Mouse (Mus musculus) adrenal gland, postnatal 36 days (tissue): ENCODE measurements around the gene Tnfaip1. TPM values are rescaled to one million over a fixed set of nuclear protein-coding genes. Genes with fewer than 3 reads are reported as not detected.
"Not testable (repeated sequence)": the region's sequence is repeated elsewhere in the genome, so short reads cannot be mapped to it uniquely, and the experiment has no call there.

Source experiments
- DNase-seq, 2 experiments: peaks; one replicate each; pipeline ENCODE4 v3.0.0; 2021; ENCODE audit warnings: mixed read lengths in 1 of 2
- long read RNA-seq, 2 experiments: library from polyadenylated mRNA; stranded (forward); transcript quantifications; one replicate each; pipeline ENCODE4 v2.0.0; 2021; ENCODE audit warnings: borderline sequencing depth in 2 of 2
- total RNA-seq, 2 experiments: library from RNA; stranded (reverse); gene quantifications; 2 replicates each; pipeline ENCODE4 v1.2.3; 2021

Tnfaip1 gene
- total RNA-seq, result 10 to 100 TPM; 45.0 to 45.3 TPM
- long read RNA-seq, experiment 1, transcript Tnfaip1-201 (7 exons, 3,720 nt), result minor isoform, 8 of 43 reads
- long read RNA-seq, experiment 1, transcript Tnfaip1-202 (7 exons, 3,768 nt), result major isoform, 21 of 43 reads
- long read RNA-seq, experiment 1, partial matches to known transcripts, result 2 of 43 reads
- long read RNA-seq, experiment 1, other reads (novel, unspliced or antisense), result 12 of 43 reads
- long read RNA-seq, experiment 2, transcript Tnfaip1-202 (7 exons, 3,768 nt), result major isoform, 16 of 28 reads
- long read RNA-seq, experiment 2, partial matches to known transcripts, result 3 of 28 reads
- long read RNA-seq, experiment 2, other reads (novel, unspliced or antisense), result 6 of 28 reads

DNA sequence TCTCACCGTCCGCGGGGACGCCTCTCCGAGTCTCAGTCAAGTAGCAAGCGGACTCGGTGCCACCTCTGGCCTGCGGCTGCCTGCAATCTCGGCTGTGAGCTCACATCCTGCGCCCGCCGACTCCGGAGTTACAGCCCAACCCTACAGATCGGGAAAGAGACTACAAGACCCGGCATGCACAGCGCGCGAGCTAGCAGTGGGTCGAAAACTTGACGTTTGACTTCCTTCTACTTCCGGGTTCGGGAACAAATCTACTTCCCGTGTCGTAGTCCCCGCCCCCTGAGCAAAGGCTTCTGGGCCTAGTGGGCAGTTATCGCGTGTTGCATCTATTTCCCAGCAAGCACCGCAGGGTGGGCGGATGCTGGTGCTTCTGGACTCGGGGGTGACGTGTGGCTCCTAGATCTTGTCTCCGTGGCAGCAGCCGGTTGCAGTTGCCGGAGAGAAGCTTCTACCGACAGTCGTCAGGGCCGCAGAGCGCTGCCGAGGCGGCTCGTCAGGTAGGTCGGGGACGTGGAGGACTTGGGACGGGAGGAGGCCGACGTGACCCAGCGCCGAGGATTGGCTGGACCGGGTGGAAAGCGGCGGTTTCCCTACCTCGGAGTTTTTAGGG is at the start of gene Tnfaip1, which contains the start of gene Ift20:
Gene Tnfaip1, minus strand, starts transcription at position 253 of the 610 bp plus-strand sequence.
Gene Ift20, plus strand, starts transcription at position 282 of the 610 bp plus-strand sequence.
- peak; percentile 98 for DNase-seq

- DNase-seq, result no peak
These were observed 46.7 kb upstream of the Tnfaip1 start for GRCm38 (mm10) chr11:78582848-78583247.

DNA sequence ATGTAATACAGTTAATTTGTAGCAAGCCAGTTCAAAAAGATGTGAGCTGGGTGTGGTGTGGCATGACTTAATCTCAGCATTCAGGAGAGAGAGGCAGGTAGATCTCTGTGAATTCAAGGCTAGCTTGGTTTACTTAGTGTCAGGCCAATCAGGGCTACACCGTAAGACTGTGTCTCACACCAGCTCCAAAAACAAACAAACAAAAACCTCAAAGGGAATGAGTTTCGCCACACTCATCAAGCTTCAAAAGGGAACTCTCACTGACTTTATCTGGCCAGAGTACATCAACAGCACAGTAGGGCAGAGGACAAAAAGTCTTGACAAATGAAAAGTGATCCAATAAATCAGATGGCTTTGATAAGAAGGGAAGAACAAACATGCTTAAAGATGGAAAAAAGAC is 38.8 kb upstream of the Tnfaip1 start:
- no peak for DNase-seq

DNA sequence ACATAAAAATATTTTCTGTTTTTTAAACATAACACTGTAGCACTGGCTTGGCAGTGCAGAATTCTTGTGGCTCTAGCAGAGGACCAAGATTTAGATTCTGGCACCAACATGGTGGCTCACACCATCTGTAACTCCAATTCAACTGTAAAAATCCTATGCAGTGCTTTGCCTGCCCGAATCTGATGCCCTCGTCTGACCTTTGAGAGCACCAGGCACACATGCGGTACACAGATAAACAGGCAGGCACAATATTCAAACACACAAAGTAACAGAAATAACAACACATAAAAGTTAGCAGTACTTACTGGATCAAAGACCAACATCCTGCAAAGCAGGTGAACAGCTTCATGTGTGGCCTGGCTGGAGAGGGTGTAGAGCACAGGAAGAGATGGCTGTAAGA is 38.4 kb upstream of the Tnfaip1 start:
- DNase-seq, result no peak

DNA sequence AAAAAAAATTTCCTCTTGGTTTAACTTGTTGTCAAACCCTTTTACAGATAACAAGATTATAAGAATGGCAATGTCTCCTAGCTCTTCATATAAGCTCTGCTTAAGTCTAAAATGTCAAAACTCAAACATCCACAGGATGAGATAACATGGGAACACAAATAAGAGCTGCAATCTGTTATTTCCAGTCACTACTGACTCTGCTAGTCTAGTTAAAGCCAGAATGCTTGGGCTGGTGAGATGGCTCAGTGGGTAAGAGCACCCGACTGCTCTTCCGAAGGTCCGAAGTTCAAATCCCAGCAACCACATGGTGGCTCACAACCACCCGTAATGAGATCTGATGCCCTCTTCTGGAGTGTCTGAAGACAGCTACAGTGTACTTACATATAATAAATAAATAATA is 37.9 kb upstream of the Tnfaip1 start:
- not testable (repeated sequence) for DNase-seq

- no peak for DNase-seq
These were observed 35.7 kb upstream of the Tnfaip1 start for GRCm38 (mm10) chr11:78571854-78572253.

GRCm38 (mm10) chr11:78571441-78571840 is 35.3 kb upstream of the Tnfaip1 start:
- no peak for DNase-seq

DNA sequence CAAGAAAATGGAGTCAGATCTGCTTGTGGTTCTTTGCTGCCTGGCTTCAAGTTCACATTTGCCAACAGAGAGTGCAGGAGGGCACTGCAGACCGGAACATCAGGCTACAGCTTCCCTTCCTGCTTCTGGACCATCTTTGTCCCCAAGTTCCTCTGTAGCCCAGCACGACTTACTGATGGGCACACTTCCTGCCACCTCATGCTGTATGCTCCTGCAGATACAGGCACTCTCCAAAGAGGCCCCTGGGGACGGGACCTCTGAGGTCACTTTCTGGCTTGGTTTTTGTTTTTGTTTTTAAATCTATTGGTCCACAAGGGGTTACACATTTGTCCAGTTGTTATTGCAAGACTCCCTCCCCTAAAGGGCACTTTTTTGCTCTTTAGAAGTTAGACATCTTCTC is 33.7 kb upstream of the Tnfaip1 start:
- peak in 1 of 2 experiments; percentile 40 for DNase-seq

GRCm38 (mm10) chr11:78568827-78569226 is 32.7 kb upstream of the Tnfaip1 start:
- DNase-seq, result no peak

- no peak for DNase-seq
These were observed 31.5 kb upstream of the Tnfaip1 start for GRCm38 (mm10) chr11:78567614-78568013.

DNA sequence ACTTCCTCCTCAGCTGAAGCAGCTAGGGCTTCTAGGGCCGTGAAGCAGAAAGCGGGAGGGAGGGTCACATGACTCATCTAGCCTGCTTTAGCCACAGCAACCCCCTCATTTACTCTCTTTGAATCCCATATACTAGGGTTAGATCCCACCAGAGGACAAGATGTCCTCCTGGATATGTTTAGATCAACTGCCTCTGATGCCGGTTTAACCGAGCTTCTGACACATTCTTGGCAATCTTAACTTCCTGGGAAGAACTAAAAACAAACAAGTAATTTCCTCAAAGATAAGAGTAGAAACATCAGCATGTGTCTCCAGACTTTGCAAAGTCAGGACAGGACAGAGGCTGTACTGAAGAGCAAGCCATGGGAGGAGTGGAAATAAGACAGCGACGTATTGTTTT is 30.6 kb upstream of the Tnfaip1 start:
- DNase-seq, result peak; percentile 36 to 37

- DNase-seq, result peak; percentile 67 to 79
These were observed 24.3 kb upstream of the Tnfaip1 start for GRCm38 (mm10) chr11:78560447-78560846.

GRCm38 (mm10) chr11:78557241-78557640 is 21.1 kb upstream of the Tnfaip1 start:
- no peak for DNase-seq

DNA sequence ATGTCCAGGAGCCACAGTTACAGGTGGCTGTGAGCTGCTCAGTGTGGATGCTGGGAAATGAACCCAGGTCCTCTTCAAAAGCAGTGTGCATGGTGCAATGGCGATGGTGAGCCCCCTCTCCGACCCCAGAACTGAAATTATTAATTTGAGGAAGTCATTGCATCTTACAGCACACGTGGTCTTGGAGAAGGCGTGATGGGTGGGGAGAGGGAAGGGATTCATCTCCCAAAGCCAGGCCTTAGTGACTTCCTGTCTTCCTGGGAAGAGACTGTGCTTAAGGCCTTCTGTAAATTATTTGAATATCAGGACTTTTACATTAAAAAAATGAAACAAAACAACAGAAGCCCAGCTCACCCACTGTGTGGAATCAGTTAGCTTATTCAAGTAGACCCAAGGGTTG is 19.9 kb upstream of the Tnfaip1 start:
- DNase-seq, result no peak

DNA sequence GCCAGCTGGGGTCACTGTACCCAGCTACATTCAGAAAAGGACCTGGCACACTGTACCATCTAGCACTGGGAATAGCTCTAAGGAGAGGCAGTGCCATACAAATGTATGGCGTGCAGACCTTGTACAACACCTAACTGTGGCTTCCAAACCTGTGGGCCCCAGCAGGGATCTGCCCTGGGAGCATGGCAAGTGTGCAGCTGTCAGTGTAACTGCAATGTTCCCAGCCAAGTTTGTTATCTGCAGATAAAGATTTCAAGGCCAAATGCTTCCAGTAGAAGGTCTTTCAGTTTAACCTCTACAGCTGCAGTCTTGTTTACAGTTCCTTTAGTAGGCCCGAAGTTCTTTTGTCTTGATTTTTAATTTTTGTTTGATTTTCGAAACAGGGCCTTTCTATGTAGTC is 19.5 kb upstream of the Tnfaip1 start:
- peak; percentile 56 to 57 for DNase-seq

- no peak for DNase-seq
These were observed 14.9 kb upstream of the Tnfaip1 start for GRCm38 (mm10) chr11:78551059-78551398.

- DNase-seq, result peak; percentile 96 to 97
These were observed 14.3 kb upstream of the Tnfaip1 start, which contains the start of gene Tmem97 for GRCm38 (mm10) chr11:78550168-78551058. TSS of gene Tmem97 (minus strand) at chr11:78550777.

- no peak for DNase-seq
These were observed 13.4 kb upstream of the Tnfaip1 start for GRCm38 (mm10) chr11:78549491-78549987.

DNA sequence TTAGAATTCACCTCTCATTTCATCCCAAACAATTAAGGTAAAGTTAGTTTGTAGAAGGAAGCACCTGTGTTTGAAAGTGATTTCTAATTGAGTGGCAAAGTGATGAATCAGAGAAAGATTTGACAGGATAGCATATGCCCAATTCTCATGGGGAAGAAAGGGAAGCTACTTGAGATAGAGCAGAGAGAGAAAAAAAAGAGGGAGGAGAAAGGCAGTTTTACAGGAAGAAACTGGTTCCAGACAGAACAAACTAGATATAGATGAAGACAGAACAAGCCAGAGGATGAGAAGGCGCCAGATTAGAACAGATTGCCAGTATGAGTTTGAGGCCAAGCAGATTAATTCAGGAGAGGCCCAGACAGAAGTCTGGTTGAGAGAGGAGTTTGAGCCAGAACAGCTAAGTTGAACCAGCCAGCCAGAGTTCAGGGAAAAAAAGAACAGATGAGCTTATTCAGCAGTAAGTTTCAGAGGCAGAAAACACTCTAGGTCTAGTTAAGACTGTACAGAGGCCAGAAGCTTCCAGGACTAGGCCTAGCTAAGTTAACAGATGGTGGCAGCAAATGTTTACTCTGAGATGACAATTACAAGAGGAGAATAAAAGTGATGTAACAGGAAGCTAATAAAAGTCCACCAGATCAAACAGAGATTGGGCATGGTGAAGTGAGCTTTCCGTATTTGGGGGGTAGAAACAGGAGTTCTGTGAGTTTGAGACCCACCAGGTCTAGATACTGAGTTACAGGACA is 11.8 kb upstream of the Tnfaip1 start:
- no peak for DNase-seq

DNA sequence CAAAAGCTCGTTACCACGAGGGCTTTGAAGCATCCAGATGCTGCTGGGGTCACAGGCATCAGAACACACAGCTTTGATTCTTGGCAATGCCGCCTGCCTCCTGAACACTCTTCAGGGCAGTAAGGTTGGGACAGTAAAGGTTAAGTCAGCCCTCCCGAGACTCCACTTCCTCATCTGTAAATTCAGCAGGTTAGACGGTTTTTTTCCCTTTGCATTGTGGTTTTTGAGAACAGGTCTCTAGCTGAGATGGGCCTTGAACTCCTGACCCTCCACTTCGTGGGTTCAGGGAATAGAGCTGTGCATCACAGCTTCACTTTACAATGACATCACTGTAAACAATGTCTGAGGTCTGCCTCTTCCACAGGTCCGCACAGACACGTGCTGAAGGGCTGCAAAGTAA is 9.0 kb upstream of the Tnfaip1 start:
- no peak for DNase-seq

DNA sequence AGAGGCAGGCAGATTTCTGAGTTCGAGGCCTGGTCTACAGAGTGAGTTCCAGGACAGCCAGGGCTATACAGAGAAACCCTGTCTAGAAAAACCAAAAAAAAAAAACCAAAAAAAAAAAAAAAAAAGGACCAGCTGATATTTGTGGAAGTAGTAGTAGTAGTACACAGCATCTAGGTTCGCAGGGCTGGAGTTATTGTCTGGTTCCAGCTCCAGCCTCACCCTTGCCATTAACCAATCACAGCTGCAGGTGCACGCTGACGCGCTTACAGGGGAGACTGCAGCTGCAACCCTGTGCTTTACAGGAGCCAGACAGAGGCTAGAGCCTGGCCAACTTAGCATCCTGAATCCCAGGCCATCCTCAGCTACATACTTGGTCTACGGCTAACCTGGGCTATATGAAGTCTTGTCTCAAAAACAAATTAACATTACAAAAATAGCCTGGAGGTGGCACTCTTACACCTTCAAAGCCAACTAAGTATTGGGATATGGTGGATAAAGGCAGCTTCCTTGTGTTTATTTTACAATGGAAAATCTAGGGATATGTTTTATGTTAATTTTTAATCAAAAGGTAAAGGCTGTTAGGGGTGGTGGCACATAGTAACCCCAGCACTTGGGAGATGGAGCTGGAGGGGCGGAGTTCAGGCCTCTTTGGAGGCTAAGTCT is 8.4 kb upstream of the Tnfaip1 start:
- no peak for DNase-seq
